Mouse (Mus musculus): ENCODE data around the gene Tectb. TPM values are rescaled to one million over a fixed set of nuclear protein-coding genes. Genes with fewer than 3 reads are reported as not detected.

Gene Tectb
- polyA plus RNA-seq, 1 experiment, result not detected

GRCm38 (mm10) chr19:55207205-55207604 lies 26.7 kb downstream of the Tectb start:
- TF ChIP-seq POLR2A (IDR thresholded peaks at IDR 0.05; ENCODE audit: borderline replicate concordance, control insufficient read depth, low read depth, low read length) (no peak), CTCF (IDR thresholded peaks at IDR 0.05; ENCODE audit: control insufficient read depth, insufficient read depth, low read length) (no peak)
- no peak overlapping the region for H3K4me3 ChIP-seq (replicated peaks; ENCODE audit: control insufficient read depth, low read depth, low read length)
- H3K27ac ChIP-seq (ENCODE audit: control insufficient read depth, insufficient read depth, low read depth, low read length, poor library complexity), result no peak overlapping the region
- no peaks in the 10 kb centered on the region for H3K4me1 ChIP-seq (ENCODE audit: control insufficient read depth, insufficient read depth, low read length)
- 41% methylated on average over 6 of the region's 6 CpGs for WGBS

DNA sequence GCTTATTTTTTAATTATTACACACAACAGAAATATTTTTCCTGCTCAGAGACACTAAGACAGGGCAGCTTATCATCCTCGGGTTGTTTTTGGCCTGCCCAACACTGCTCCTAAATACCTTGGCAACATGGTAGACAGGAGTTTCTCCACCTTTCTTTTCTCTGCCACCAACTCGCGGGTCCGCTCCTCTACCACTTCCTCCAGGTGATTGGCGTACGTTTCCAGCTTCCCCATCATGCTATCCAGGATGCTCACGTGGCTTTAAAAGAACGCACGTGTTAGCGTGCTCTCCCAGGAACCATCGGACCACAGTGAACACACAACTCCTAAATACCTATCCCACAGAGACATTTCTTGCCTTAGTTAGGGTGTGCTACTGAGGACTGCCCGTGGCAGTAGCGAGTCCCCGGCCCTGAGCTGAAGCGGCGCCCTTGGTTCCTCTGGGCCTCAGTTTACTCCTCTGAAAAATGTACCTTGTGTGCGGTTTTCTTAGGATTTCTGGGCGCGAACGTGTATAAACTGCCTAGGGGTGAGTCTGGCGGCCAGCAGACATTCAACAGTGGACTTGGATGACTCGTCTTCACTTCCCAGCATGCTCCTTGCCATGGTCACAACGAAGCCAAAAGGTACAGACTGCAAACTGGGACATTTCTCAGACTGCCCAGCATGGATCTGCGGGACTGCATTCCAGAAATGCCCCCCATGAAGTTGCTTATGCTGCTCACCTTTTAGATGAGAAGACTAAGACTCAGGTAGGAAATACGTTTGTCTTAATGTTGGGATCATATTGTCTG lies 27.4 kb downstream of the Tectb start:
- TF ChIP-seq POLR2A (IDR thresholded peaks at IDR 0.05; ENCODE audit: borderline replicate concordance, control insufficient read depth, low read depth, low read length), result no peak
- TF ChIP-seq CTCF (IDR thresholded peaks at IDR 0.05; ENCODE audit: control insufficient read depth, insufficient read depth, low read length), result no peak
- Histone ChIP-seq H3K4me1 (ENCODE audit: control insufficient read depth, insufficient read depth, low read length) (no peaks in the 10 kb centered on the region), H3K27ac (ENCODE audit: control insufficient read depth, insufficient read depth, low read depth, low read length, poor library complexity) (no peak overlapping the region), H3K4me3 (replicated peaks; ENCODE audit: control insufficient read depth, low read depth, low read length) (no peak overlapping the region)
- WGBS, result 49% methylated on average over 25 of the region's 25 CpGs

DNA sequence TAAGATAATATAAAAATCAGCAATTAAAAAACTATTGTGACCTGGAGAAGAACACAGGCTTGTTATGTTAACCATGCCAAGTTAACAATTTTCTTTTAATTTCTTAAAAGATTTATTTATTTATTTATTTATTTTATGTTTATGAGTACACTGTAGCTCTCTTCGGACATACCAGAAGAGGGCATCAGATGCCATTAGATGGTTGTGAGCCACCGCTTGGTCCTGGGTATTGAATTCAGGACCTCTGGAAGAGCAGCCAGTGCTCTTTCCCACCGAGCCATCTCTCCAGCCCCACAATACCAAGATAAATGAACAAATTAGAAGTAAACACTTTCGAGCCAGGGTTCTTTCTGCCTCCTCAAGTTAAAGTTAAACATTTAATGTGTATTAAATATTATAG lies 28.1 kb downstream of the Tectb start:
- TF ChIP-seq CTCF (IDR thresholded peaks at IDR 0.05; ENCODE audit: control insufficient read depth, insufficient read depth, low read length) (no peak), POLR2A (IDR thresholded peaks at IDR 0.05; ENCODE audit: borderline replicate concordance, control insufficient read depth, low read depth, low read length) (no peak)
- 66% methylated on average over 4 of the region's 4 CpGs for WGBS
- Histone ChIP-seq H3K27ac (ENCODE audit: control insufficient read depth, insufficient read depth, low read depth, low read length, poor library complexity) (no peak overlapping the region), H3K4me1 (ENCODE audit: control insufficient read depth, insufficient read depth, low read length) (no peaks in the 10 kb centered on the region), H3K4me3 (replicated peaks; ENCODE audit: control insufficient read depth, low read depth, low read length) (no peak overlapping the region)

DNA sequence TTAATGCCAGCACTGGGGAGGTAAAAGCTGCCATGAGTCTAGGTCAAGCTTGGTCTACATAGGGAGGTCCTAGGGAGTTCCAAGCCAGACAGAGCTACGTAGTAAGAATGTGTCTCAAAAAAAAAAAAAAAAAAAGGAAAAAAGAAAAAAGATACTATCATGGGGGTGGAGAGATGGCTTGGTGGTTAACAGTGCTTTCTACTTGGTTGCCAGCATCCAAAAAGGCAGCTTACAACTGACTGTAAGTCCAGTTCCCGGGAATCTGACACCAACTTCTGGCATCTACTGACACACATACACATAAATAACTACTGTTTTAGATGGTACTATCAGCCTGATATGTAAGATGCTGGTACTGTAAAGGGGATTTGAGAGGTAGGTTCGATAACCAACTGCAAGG lies 28.6 kb downstream of the Tectb start:
- Histone ChIP-seq H3K4me1 (ENCODE audit: control insufficient read depth, insufficient read depth, low read length) (no peaks in the 10 kb centered on the region), H3K27ac (ENCODE audit: control insufficient read depth, insufficient read depth, low read depth, low read length, poor library complexity) (no peak overlapping the region), H3K4me3 (replicated peaks; ENCODE audit: control insufficient read depth, low read depth, low read length) (no peak overlapping the region)
- TF ChIP-seq CTCF (IDR thresholded peaks at IDR 0.05; ENCODE audit: control insufficient read depth, insufficient read depth, low read length) (no peak), POLR2A (IDR thresholded peaks at IDR 0.05; ENCODE audit: borderline replicate concordance, control insufficient read depth, low read depth, low read length) (no peak)
- WGBS, result 78% methylated on average over 3 of the region's 3 CpGs

DNA sequence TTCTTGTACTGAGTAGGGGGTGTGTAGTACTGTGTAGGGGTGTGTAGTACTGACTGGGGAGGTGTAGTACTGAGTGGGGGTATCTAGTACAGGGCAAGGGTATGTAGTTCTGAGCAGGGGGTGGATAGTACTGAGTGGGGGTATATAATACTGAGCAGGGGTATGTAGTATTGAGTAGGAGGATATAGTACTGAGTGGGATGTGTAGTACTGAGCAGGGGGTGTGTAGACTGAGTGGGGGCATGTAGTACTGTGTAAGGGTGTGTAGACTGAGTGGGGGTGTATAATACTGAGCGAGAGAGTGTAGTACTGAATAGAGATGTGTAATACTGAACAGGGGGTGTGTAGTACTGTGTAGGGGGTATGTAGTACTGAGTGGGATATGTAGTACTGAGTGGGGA lies 31.2 kb downstream of the Tectb start:
- no peak overlapping the region for H3K4me3 ChIP-seq (replicated peaks; ENCODE audit: control insufficient read depth, low read depth, low read length)
- TF ChIP-seq POLR2A (IDR thresholded peaks at IDR 0.05; ENCODE audit: borderline replicate concordance, control insufficient read depth, low read depth, low read length), result no peak
- no peak for TF ChIP-seq CTCF (IDR thresholded peaks at IDR 0.05; ENCODE audit: control insufficient read depth, insufficient read depth, low read length)
- H3K27ac ChIP-seq (ENCODE audit: control insufficient read depth, insufficient read depth, low read depth, low read length, poor library complexity), result no peak overlapping the region
- 83% methylated on average over 1 of the region's 1 CpGs for WGBS
- H3K4me1 ChIP-seq (ENCODE audit: control insufficient read depth, insufficient read depth, low read length), result no peaks in the 10 kb centered on the region

DNA sequence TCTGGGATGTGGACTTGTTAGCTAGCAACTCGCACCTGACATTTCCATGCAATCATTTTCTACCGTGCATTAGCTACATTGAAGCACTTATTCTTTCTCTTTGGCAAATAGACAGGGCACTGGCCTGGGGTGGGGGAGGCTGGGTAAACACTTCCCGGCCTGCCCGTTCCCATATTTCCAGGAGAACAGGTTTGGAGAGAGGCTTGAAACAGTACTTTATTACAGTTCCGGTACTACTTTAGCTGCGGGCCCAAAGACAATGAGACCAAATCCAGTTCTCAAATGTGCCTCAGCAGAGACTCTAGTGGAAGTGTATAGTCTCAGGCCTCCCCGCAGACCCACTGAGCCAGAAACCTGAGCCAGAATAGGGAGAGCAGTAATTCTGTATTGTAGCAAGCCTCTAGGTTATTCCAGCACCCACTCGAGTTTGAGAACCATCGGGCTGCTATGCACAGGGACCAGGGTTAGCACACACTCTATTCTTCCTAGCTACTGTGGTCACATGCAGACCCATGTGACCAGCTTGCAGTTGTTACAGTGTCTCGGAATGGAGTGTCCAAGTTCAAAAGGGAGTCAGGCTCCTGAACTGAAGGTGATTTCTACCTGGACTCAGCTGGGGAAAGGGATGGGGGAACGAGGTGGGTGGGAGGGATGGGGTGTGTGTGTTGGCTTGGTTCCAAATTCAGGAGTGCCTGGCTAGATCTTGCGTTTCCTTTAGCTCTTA lies 33.2 kb downstream of the Tectb start:
- Histone ChIP-seq H3K4me1 (ENCODE audit: control insufficient read depth, insufficient read depth, low read length) (no peaks in the 10 kb centered on the region; the same call in 1 of the 2 replicates), H3K27ac (ENCODE audit: control insufficient read depth, insufficient read depth, low read depth, low read length, poor library complexity) (no peak overlapping the region), H3K4me3 (replicated peaks; ENCODE audit: control insufficient read depth, low read depth, low read length) (no peak overlapping the region)
- 76% methylated on average over 12 of the region's 12 CpGs for WGBS
- TF ChIP-seq POLR2A (IDR thresholded peaks at IDR 0.05; ENCODE audit: borderline replicate concordance, control insufficient read depth, low read depth, low read length), result no peak
- no peak for TF ChIP-seq CTCF (IDR thresholded peaks at IDR 0.05; ENCODE audit: control insufficient read depth, insufficient read depth, low read length)

GRCm38 (mm10) chr19:55216876-55217275 lies 36.3 kb downstream of the Tectb start:
- TF ChIP-seq CTCF (IDR thresholded peaks at IDR 0.05; ENCODE audit: control insufficient read depth, insufficient read depth, low read length) (no peak), POLR2A (IDR thresholded peaks at IDR 0.05; ENCODE audit: borderline replicate concordance, control insufficient read depth, low read depth, low read length) (no peak)
- 81% methylated on average over 4 of the region's 4 CpGs for WGBS
- H3K4me1 ChIP-seq (ENCODE audit: control insufficient read depth, insufficient read depth, low read length), result no peaks in the 10 kb centered on the region; the same call in none of the 2 replicates
- no peak overlapping the region for H3K27ac ChIP-seq (ENCODE audit: control insufficient read depth, insufficient read depth, low read depth, low read length, poor library complexity)
- H3K4me3 ChIP-seq (replicated peaks; ENCODE audit: control insufficient read depth, low read depth, low read length), result no peak overlapping the region

GRCm38 (mm10) chr19:55217365-55217764 lies 36.8 kb downstream of the Tectb start:
- Histone ChIP-seq H3K4me1 (ENCODE audit: control insufficient read depth, insufficient read depth, low read length) (no peaks in the 10 kb centered on the region; the same call in none of the 2 replicates), H3K4me3 (replicated peaks; ENCODE audit: control insufficient read depth, low read depth, low read length) (no peak overlapping the region), H3K27ac (ENCODE audit: control insufficient read depth, insufficient read depth, low read depth, low read length, poor library complexity) (no peak overlapping the region)
- 87% methylated on average over 9 of the region's 9 CpGs for WGBS
- no peak for TF ChIP-seq POLR2A (IDR thresholded peaks at IDR 0.05; ENCODE audit: borderline replicate concordance, control insufficient read depth, low read depth, low read length)

Measured in bone marrow, adult 2 months (tissue).